ENCODE assay signal across 26 mouse cellular contexts in the genomic region with DNA sequence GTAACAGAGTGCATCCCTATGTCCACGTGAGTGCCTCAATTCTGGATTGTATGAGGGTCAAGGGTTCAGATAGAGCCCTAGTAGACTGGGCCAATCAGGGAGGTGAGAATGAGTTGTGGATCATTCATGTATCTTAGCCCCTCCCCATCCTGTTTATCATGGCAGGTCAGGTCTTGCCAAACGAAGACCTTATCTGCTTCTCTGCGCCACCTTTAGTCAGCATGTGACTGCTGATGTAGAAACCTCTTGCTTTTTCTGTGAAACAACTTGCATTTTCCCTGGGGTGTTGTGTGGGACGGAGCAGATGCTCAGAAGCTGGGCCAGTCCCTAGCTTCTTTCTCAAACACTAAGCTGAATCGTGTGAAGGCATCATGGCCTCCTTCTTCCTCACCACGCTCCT. TPM values are rescaled to one million over a fixed set of nuclear protein-coding genes. Genes with fewer than 3 reads are reported as not detected.
DNase-seq lines count a peak whose midpoint lies in the region; ATAC-seq and TF ChIP-seq lines count a peak whose summit lies in the region.
"Had no signal": no experiment of that assay in that cellular context is flagged by ENCODE, and none has a peak within 500 bp of the region (broad histone marks: within the 10 kb centered on the region; RNA-seq: fewer than 3 reads in every experiment).

No protein-coding gene starts in this region.

- H3K36me3 ChIP-seq in intestine, embryonic 16.5 days (ENCODE audit: control insufficient read depth, insufficient read depth, low read length), result no peaks in the 10 kb centered on the region
- no peaks in the 10 kb centered on the region for H3K36me3 ChIP-seq in intestine, embryonic 15.5 days
- peaks cover 73 to 93% of the 10 kb centered on the region in 2 experiments for H3K36me3 ChIP-seq in CH12.LX (replicated peaks in 1 of 2; ENCODE audit: control insufficient read depth in 1 of 2, insufficient read depth in 1 of 2, low read length in 1 of 2)
- H3K36me3 ChIP-seq in kidney, embryonic 15.5 days, result no peaks in the 10 kb centered on the region
- H3K36me3 ChIP-seq: forebrain, embryonic 10.5 days; heart, embryonic 10.5 days; heart, embryonic 13.5 days had no signal

- H3K9ac ChIP-seq in intestine, embryonic 16.5 days (ENCODE audit: low read depth, low read length), result no peak overlapping the region
- no peak overlapping the region for H3K9ac ChIP-seq in intestine, embryonic 15.5 days
- H3K9ac ChIP-seq in CH12.LX (ENCODE audit: insufficient read depth, low read depth), result no peak overlapping the region
- no peak overlapping the region for H3K9ac ChIP-seq in kidney, embryonic 15.5 days
- H3K9ac ChIP-seq: forebrain, embryonic 13.5 days; heart, embryonic 13.5 days; hindbrain, embryonic 14.5 days had no signal

- no peaks in the 10 kb centered on the region for H3K4me1 ChIP-seq in intestine, embryonic 16.5 days (ENCODE audit: control insufficient read depth, insufficient read depth, low read length)
- no peaks in the 10 kb centered on the region for H3K4me1 ChIP-seq in intestine, embryonic 15.5 days (replicated peaks)
- peaks cover 12 to 51% of the 10 kb centered on the region in 2 experiments for H3K4me1 ChIP-seq in CH12.LX (ENCODE audit: control insufficient read depth in 1 of 2, insufficient read depth in 2 of 2)
- H3K4me1 ChIP-seq in kidney, embryonic 15.5 days, result no peaks in the 10 kb centered on the region
- H3K4me1 ChIP-seq: forebrain, embryonic 10.5 days; forebrain, embryonic 13.5 days; heart, embryonic 10.5 days; heart, embryonic 13.5 days had no signal

- peak; percentile 50; the same call in 1 of the 2 replicates for ATAC-seq in intestine, embryonic 16.5 days
- ATAC-seq in intestine, embryonic 15.5 days, result no peak; the same call in 1 of the 2 replicates
- no peak for ATAC-seq in kidney, embryonic 15.5 days (replicated peaks; ENCODE audit: low FRiP score)
- ATAC-seq: activated CD4-positive, CD25-positive, alpha-beta regulatory T cell, adult 4 months; forebrain, embryonic 13.5 days; forebrain, embryonic 16.5 days; hindbrain, postnatal 0 days; inflammation-experienced regulatory T-cells, adult 6 months had no signal

- in situ Hi-C loops in CH12.LX (cut with MboI; ENCODE audit: low pct_ligation_motif_present, low pct_unique_long_range_greater_than_20kb, low sequenced_read_pairs), result no loop called here

- no peaks in the 10 kb centered on the region for H3K27me3 ChIP-seq in intestine, embryonic 16.5 days (replicated peaks; ENCODE audit: control insufficient read depth, insufficient read depth, low read length)
- no peaks in the 10 kb centered on the region for H3K27me3 ChIP-seq in intestine, embryonic 15.5 days (replicated peaks)
- H3K27me3 ChIP-seq in CH12.LX (replicated peaks), result no peaks in the 10 kb centered on the region
- no peaks in the 10 kb centered on the region for H3K27me3 ChIP-seq in kidney, embryonic 15.5 days
- H3K27me3 ChIP-seq: forebrain, embryonic 13.5 days; heart, embryonic 13.5 days had no signal

- TF ChIP-seq RAD21 in CH12.LX (IDR thresholded peaks at IDR 0.05; ENCODE audit: low read depth, low read length), result no peak

- WGBS in intestine, embryonic 16.5 days, result 72% methylated on average over 6 of the region's 6 CpGs
- 77% methylated on average over 6 of the region's 6 CpGs for WGBS in intestine, embryonic 15.5 days
- WGBS in kidney, embryonic 15.5 days, result 83% methylated on average over 6 of the region's 6 CpGs

- TF ChIP-seq POLR2A in CH12.LX (IDR thresholded peaks at IDR 0.05; ENCODE audit: low read depth, low read length), result no peak

- dilution Hi-C loops in CH12.LX (cut with MboI; ENCODE audit: extremely low pct_ligation_motif_present, extremely low pct_unique_long_range_greater_than_20kb, low sequenced_read_pairs), result no loop called here

- 0 out of 4 replicates have a peak, but pooled peaks of 1 of the 2 experiments have one; percentile 2 for TF ChIP-seq CTCF in CH12.LX (conservative IDR thresholded peaks at IDR 0.05 in 1 of 2, IDR thresholded peaks at IDR 0.05 in 1 of 2; ENCODE audit: low read depth in 2 of 2, low read length in 2 of 2)

- no peak for TF ChIP-seq EP300 in CH12.LX (IDR thresholded peaks at IDR 0.05; ENCODE audit: low read length)

- peak; percentile 74 for DNase-seq in CH12.LX (ENCODE audit: extremely low read depth)
- peak; percentile 63 for DNase-seq in brain, adult 2 months (ENCODE audit: low read depth, low spot score)
- DNase-seq in telencephalon, adult 2 months (ENCODE audit: low read depth, low spot score), result peak; percentile 50
- DNase-seq in adrenal gland, adult (ENCODE audit: inconsistent age in 2 of 2, low spot score in 1 of 2), result no peak
- DNase-seq: adrenal gland, postnatal 10 days; adrenal gland, postnatal 36 days; B cell, adult 2 months; cerebellum, adult 11-12 months; cerebellum, adult 9-10 months; cerebellum, postnatal 14 days; gastrocnemius, postnatal 36 days; heart, adult 2 months; heart, postnatal 14 days; heart, postnatal 4 days had no signal

- no peak overlapping the region for H3K4me2 ChIP-seq in intestine, embryonic 16.5 days (ENCODE audit: low read depth, low read length)
- H3K4me2 ChIP-seq in intestine, embryonic 15.5 days (replicated peaks), result no peak overlapping the region
- H3K4me2 ChIP-seq in CH12.LX (ENCODE audit: insufficient read depth, low read depth, poor library complexity, severe bottlenecking), result no peak overlapping the region
- H3K4me2 ChIP-seq in kidney, embryonic 15.5 days, result no peak overlapping the region
- H3K4me2 ChIP-seq: forebrain, embryonic 13.5 days; heart, embryonic 13.5 days; hindbrain, embryonic 14.5 days had no signal

- H3K9me3 ChIP-seq in intestine, embryonic 16.5 days (ENCODE audit: control insufficient read depth, low read length), result no peaks in the 10 kb centered on the region
- H3K9me3 ChIP-seq in intestine, embryonic 15.5 days, result no peaks in the 10 kb centered on the region
- H3K9me3 ChIP-seq in CH12.LX (replicated peaks; ENCODE audit: low read length), result no peaks in the 10 kb centered on the region
- no peaks in the 10 kb centered on the region for H3K9me3 ChIP-seq in kidney, embryonic 15.5 days (replicated peaks)
- H3K9me3 ChIP-seq: forebrain, embryonic 10.5 days; forebrain, embryonic 13.5 days; heart, embryonic 10.5 days; heart, embryonic 13.5 days had no signal

- no peaks in the 10 kb centered on the region; the same call in 1 of the 2 replicates for H3K79me2 ChIP-seq in CH12.LX (replicated peaks; ENCODE audit: control insufficient read depth, extremely low read depth, insufficient read depth, poor library complexity, severe bottlenecking)

- H3K4me3 ChIP-seq in intestine, embryonic 16.5 days (ENCODE audit: low read length), result no peak overlapping the region
- H3K4me3 ChIP-seq in intestine, embryonic 15.5 days (replicated peaks), result no peak overlapping the region
- H3K4me3 ChIP-seq in CH12.LX (replicated peaks in 1 of 3; ENCODE audit: low read depth in 2 of 3, low read length in 2 of 3, poor library complexity in 1 of 3), result no peak overlapping the region
- no peak overlapping the region for H3K4me3 ChIP-seq in kidney, embryonic 15.5 days (replicated peaks)
- H3K4me3 ChIP-seq: forebrain, embryonic 10.5 days; forebrain, embryonic 13.5 days; heart, adult 2 months; heart, embryonic 10.5 days; heart, embryonic 13.5 days had no signal

- no peak overlapping the region for H3K27ac ChIP-seq in intestine, embryonic 16.5 days (ENCODE audit: low read length)
- no peak overlapping the region for H3K27ac ChIP-seq in intestine, embryonic 15.5 days
- H3K27ac ChIP-seq in CH12.LX (ENCODE audit: insufficient read depth, low read depth), result peak overlapping the region; percentile 71
- no peak overlapping the region for H3K27ac ChIP-seq in kidney, embryonic 15.5 days
- H3K27ac ChIP-seq: forebrain, embryonic 10.5 days; forebrain, embryonic 13.5 days; heart, adult 2 months; heart, embryonic 10.5 days; heart, embryonic 13.5 days; hindbrain, embryonic 14.5 days; hindbrain, postnatal 0 days had no signal

TF ChIP-seq in CH12.LX, 34 proteins besides CTCF, POLR2A, EP300 and RAD21 (continues in another document):
- TF ChIP-seq CHD2 (IDR thresholded peaks at IDR 0.05; ENCODE audit: low read length), result no peak
- peak; percentile 51 for TF ChIP-seq ETS1 (conservative IDR thresholded peaks at IDR 0.05; ENCODE audit: low read depth, low read length)
- TF ChIP-seq IRF4 (IDR thresholded peaks at IDR 0.05; ENCODE audit: low read depth, low read length), result no peak
- TF ChIP-seq MXI1 (IDR thresholded peaks at IDR 0.05; ENCODE audit: low read depth, low read length), result no peak
- TF ChIP-seq JUND (conservative IDR thresholded peaks at IDR 0.05; ENCODE audit: low read depth, low read length), result no peak

RNA-seq across cellular contexts. Expression of gene Vav1, which starts 28.2 kb away (rescaled TPM):
- 2.4 and 2.8 TPM in 2 replicates for polyA plus RNA-seq in intestine, embryonic 16.5 days (2015; fragmentation: Nextera tagmentation; extraction: Ambion mirVana)
- 3.2 TPM in 2 replicates for polyA plus RNA-seq in intestine, embryonic 15.5 days (2015; fragmentation: Nextera tagmentation; extraction: Ambion mirVana)
- total RNA-seq in CH12.LX (2012; rRNA removed) (84.3 and 108 TPM in 2 replicates), CH12.LX (2014; rRNA removed) (60.3 and 66.7 TPM in 2 replicates)
- 90.9 and 99.8 TPM in 2 replicates for polyA plus RNA-seq in CH12.LX (2012; ENCODE audit: insufficient read length, low read depth)
- 1.7 and 1.8 TPM in 2 replicates for polyA plus RNA-seq in kidney, embryonic 15.5 days (2015; fragmentation: Nextera tagmentation; extraction: Ambion mirVana)

RNA-seq across cellular contexts. Expression of gene Adgre1, which starts 51.4 kb away (rescaled TPM):
- polyA plus RNA-seq in intestine, embryonic 16.5 days (2015; fragmentation: Nextera tagmentation; extraction: Ambion mirVana), result 5.8 and 6.3 TPM in 2 replicates
- polyA plus RNA-seq in intestine, embryonic 15.5 days (2015; fragmentation: Nextera tagmentation; extraction: Ambion mirVana), result 5.7 and 6.3 TPM in 2 replicates
- total RNA-seq in CH12.LX (2012; rRNA removed), result 21.7 and 33.6 TPM in 2 replicates
- 9.4 and 10.3 TPM in 2 replicates for total RNA-seq in CH12.LX (2014; rRNA removed)
- 1.8 and 2.8 TPM in 2 replicates for polyA plus RNA-seq in CH12.LX (2012; ENCODE audit: insufficient read length, low read depth)
- polyA plus RNA-seq in kidney, embryonic 15.5 days (2015; fragmentation: Nextera tagmentation; extraction: Ambion mirVana), result 4.3 and 4.6 TPM in 2 replicates

RNA-seq across cellular contexts. Expression of gene Trip10, which starts 57.8 kb away (rescaled TPM):
- 46.9 and 47.4 TPM in 2 replicates for polyA plus RNA-seq in intestine, embryonic 16.5 days (2015; fragmentation: Nextera tagmentation; extraction: Ambion mirVana)
- 45.2 and 46.1 TPM in 2 replicates for polyA plus RNA-seq in intestine, embryonic 15.5 days (2015; fragmentation: Nextera tagmentation; extraction: Ambion mirVana)
- total RNA-seq in CH12.LX (2012; rRNA removed) (22.9 and 25.2 TPM in 2 replicates), CH12.LX (2014; rRNA removed) (21.5 and 22.1 TPM in 2 replicates)
- polyA plus RNA-seq in CH12.LX (2012; ENCODE audit: insufficient read length, low read depth), result 40.0 and 44.6 TPM in 2 replicates
- 44.5 and 47.5 TPM in 2 replicates for polyA plus RNA-seq in kidney, embryonic 15.5 days (2015; fragmentation: Nextera tagmentation; extraction: Ambion mirVana)

RNA-seq across cellular contexts. Expression of gene Gpr108, which starts 58.8 kb away (rescaled TPM):
- 34.9 and 37.0 TPM in 2 replicates for polyA plus RNA-seq in intestine, embryonic 16.5 days (2015; fragmentation: Nextera tagmentation; extraction: Ambion mirVana)
- polyA plus RNA-seq in intestine, embryonic 15.5 days (2015; fragmentation: Nextera tagmentation; extraction: Ambion mirVana), result 32.6 and 34.7 TPM in 2 replicates
- total RNA-seq in CH12.LX (2012; rRNA removed), result 23.6 and 32.0 TPM in 2 replicates
- total RNA-seq in CH12.LX (2014; rRNA removed), result 17.4 and 20.2 TPM in 2 replicates
- 25.0 and 26.0 TPM in 2 replicates for polyA plus RNA-seq in CH12.LX (2012; ENCODE audit: insufficient read length, low read depth)
- polyA plus RNA-seq in kidney, embryonic 15.5 days (2015; fragmentation: Nextera tagmentation; extraction: Ambion mirVana), result 35.6 and 39.5 TPM in 2 replicates

Comparison
In these comparisons a context has a peak if more than half of its experiments do, and no peak if none do; other contexts are left out.
1. DNase-seq: peak in CH12.LX (single experiment), brain, adult 2 months (single experiment) and telencephalon, adult 2 months (single experiment); none in adrenal gland, adult (0 of 2).
2. RNA of gene Vav1, which starts 28.2 kb away (polyA plus RNA-seq): 90.9 to 99.8 TPM in CH12.LX; 3.2 TPM in intestine, embryonic 15.5 days, 2.4 to 2.8 TPM in intestine, embryonic 16.5 days and 1.7 to 1.8 TPM in kidney, embryonic 15.5 days; every median in the first group is over 10 times any median in the second.